Mouse (Mus musculus): Measurements from ENCODE around the gene Clpsl2.

GRCm38 (mm10) chr17:28580396-28580795 lies 31.2 kb downstream of the Clpsl2 start:
- TF ChIP-seq CTCF (IDR thresholded peaks at IDR 0.05; ENCODE audit: control insufficient read depth, insufficient read depth, insufficient read length), result no peak
- peak; percentile 88 for TF ChIP-seq MAX (IDR thresholded peaks at IDR 0.05)
- no peak for TF ChIP-seq MYOD1 (IDR thresholded peaks at IDR 0.05; ENCODE audit: control insufficient read depth, insufficient read length, low read depth)

Measured in C2C12 (cell line).